Mouse (Mus musculus): ENCODE results near the gene Mff. TPM values are rescaled to one million over a fixed set of nuclear protein-coding genes. Genes with fewer than 3 reads are reported as not detected.

The Mff gene
- polyA plus RNA-seq, 1 experiment from 2014 or later = 214 TPM

DNA sequence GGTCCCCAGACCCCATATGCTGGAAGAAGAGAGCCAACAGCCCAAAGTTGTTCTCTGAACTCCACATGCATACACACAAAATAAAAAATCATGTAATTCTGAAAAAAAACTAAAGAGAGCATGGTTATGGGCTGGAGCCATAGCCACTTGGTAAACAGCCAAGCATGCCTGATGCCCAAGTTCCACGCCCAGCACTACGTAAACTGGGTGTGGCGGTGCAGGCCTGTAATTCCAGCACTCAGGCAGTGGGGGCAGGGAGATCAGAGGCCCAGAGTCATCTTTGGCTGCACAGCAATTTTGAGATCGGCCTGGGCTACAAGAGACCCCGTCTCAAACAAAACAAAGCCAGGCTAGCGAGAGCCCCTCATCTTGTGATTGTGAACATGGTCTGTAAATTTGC lies 60.9 kb downstream of the Mff start:
- Histone ChIP-seq H3K9me3 (ENCODE audit: low read depth, low read length) (no peaks in the 10 kb centered on the region), H3K4me1 (ENCODE audit: insufficient read depth) (peaks cover 6% of the 10 kb centered on the region; the same call in 1 of the 2 replicates), H3K27me3 (ENCODE audit: insufficient read depth, low read length) (no peaks in the 10 kb centered on the region), H3K27ac (ENCODE audit: low read depth) (no peak overlapping the region), H3K36me3 (ENCODE audit: insufficient read depth) (no peaks in the 10 kb centered on the region), H3K9ac (no peak overlapping the region), H3K4me2 (no peak overlapping the region), H3K4me3 (ENCODE audit: low read depth, low read length) (no peak overlapping the region)
- TF ChIP-seq CTCF (IDR thresholded peaks at IDR 0.05; ENCODE audit: low read depth) = no peak
- ATAC-seq (ENCODE audit: insufficient read depth) = no peak
- DNase-seq = no peak
- 57% methylated on average over 6 of the region's 6 CpGs for WGBS

GRCm38 (mm10) chr1:82787414-82787813 lies 62.7 kb downstream of the Mff start:
- Histone ChIP-seq H3K4me1 (ENCODE audit: insufficient read depth) (peaks cover 6% of the 10 kb centered on the region; the same call in 1 of the 2 replicates), H3K9me3 (ENCODE audit: low read depth, low read length) (no peaks in the 10 kb centered on the region), H3K27me3 (ENCODE audit: insufficient read depth, low read length) (no peaks in the 10 kb centered on the region), H3K27ac (ENCODE audit: low read depth) (no peak overlapping the region), H3K36me3 (ENCODE audit: insufficient read depth) (no peaks in the 10 kb centered on the region), H3K9ac (no peak overlapping the region), H3K4me3 (ENCODE audit: low read depth, low read length) (no peak overlapping the region), H3K4me2 (no peak overlapping the region)
- WGBS = 0% methylated on average over 2 of the region's 2 CpGs
- peak; percentile 95 for DNase-seq
- ATAC-seq (ENCODE audit: insufficient read depth) = peak; percentile 96
- peak; percentile 86 for TF ChIP-seq CTCF (IDR thresholded peaks at IDR 0.05; ENCODE audit: low read depth)

- TF ChIP-seq CTCF (IDR thresholded peaks at IDR 0.05; ENCODE audit: low read depth) = no peak
- H3K9ac ChIP-seq = no peak overlapping the region
- WGBS = 73% methylated on average over 7 of the region's 7 CpGs
- no peaks in the 10 kb centered on the region for H3K9me3 ChIP-seq (ENCODE audit: low read depth, low read length)
- H3K4me2 ChIP-seq = no peak overlapping the region
- DNase-seq (no peak), ATAC-seq (ENCODE audit: insufficient read depth) (no peak)
- no peak overlapping the region for H3K4me3 ChIP-seq (ENCODE audit: low read depth, low read length)
- H3K27ac ChIP-seq (ENCODE audit: low read depth) = no peak overlapping the region
- peaks cover 6% of the 10 kb centered on the region; the same call in 1 of the 2 replicates for H3K4me1 ChIP-seq (ENCODE audit: insufficient read depth)
- no peaks in the 10 kb centered on the region for H3K36me3 ChIP-seq (ENCODE audit: insufficient read depth)
- H3K27me3 ChIP-seq (ENCODE audit: insufficient read depth, low read length) = no peaks in the 10 kb centered on the region
These were observed 63.4 kb downstream of the Mff start for GRCm38 (mm10) chr1:82788070-82788469.

GRCm38 (mm10) chr1:82791105-82791504 lies 66.4 kb downstream of the Mff start:
- H3K4me1 ChIP-seq (ENCODE audit: insufficient read depth) = peaks cover 6% of the 10 kb centered on the region; the same call in 1 of the 2 replicates
- H3K9ac ChIP-seq = no peak overlapping the region
- no peak overlapping the region for H3K4me2 ChIP-seq
- ATAC-seq (ENCODE audit: insufficient read depth) = no peak
- H3K9me3 ChIP-seq (ENCODE audit: low read depth, low read length) = no peaks in the 10 kb centered on the region
- no peaks in the 10 kb centered on the region for H3K27me3 ChIP-seq (ENCODE audit: insufficient read depth, low read length)
- no peak overlapping the region for H3K27ac ChIP-seq (ENCODE audit: low read depth)
- H3K36me3 ChIP-seq (ENCODE audit: insufficient read depth) = no peaks in the 10 kb centered on the region
- no peak for DNase-seq
- WGBS = 63% methylated on average over 11 of the region's 11 CpGs
- no peak overlapping the region for H3K4me3 ChIP-seq (ENCODE audit: low read depth, low read length)
- no peak for TF ChIP-seq CTCF (IDR thresholded peaks at IDR 0.05; ENCODE audit: low read depth)

DNA sequence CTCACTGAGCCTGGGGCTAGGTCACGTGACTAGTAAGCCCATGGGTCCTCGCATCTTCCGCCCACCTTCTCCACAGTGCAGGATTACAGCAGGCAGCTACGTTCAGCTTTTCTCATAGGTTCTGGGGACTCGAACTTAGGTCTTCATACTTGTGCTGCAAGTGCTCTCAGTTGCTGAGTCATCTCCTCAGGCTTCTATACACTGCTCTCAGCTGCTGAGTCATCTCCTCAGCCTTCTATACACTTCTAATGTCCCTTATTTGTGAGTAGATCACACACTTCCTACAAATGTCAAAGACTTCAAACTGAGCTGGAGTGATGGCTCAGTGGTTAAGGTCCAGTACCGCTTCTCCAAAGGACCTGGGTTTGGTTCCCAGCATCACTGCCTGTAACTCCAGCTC lies 67.5 kb downstream of the Mff start:
- Histone ChIP-seq H3K4me3 (ENCODE audit: low read depth, low read length) (no peak overlapping the region), H3K9ac (no peak overlapping the region), H3K4me2 (no peak overlapping the region), H3K9me3 (ENCODE audit: low read depth, low read length) (no peaks in the 10 kb centered on the region), H3K36me3 (ENCODE audit: insufficient read depth) (no peaks in the 10 kb centered on the region), H3K4me1 (ENCODE audit: insufficient read depth) (peaks cover 6% of the 10 kb centered on the region; the same call in 1 of the 2 replicates), H3K27me3 (ENCODE audit: insufficient read depth, low read length) (no peaks in the 10 kb centered on the region), H3K27ac (ENCODE audit: low read depth) (no peak overlapping the region)
- DNase-seq (no peak), ATAC-seq (ENCODE audit: insufficient read depth) (no peak)
- TF ChIP-seq CTCF (IDR thresholded peaks at IDR 0.05; ENCODE audit: low read depth) = no peak
- WGBS = 88% methylated on average over 6 of the region's 6 CpGs

DNA sequence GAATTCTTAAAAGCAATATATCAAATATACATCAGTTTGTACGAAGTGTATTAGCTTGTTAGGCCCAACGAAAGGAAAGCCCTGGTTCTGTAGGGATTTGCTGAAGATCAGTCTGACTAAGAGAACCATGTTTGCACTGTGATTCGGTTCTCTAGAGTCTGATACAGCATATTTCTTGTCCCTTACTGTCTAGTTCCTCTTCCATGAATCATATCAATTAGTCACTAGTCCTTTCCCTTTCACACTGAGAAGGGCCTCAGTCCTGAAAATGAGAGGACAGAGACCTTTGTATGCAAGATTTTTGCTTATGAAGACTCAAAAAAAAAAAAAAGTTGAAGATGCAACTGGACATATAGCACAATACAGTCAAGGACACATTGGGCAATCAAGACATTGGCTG lies 68.4 kb downstream of the Mff start:
- WGBS = 67% methylated on average over 3 of the region's 3 CpGs
- H3K27me3 ChIP-seq (ENCODE audit: insufficient read depth, low read length) = no peaks in the 10 kb centered on the region
- no peak overlapping the region for H3K4me2 ChIP-seq
- no peak overlapping the region for H3K9ac ChIP-seq
- no peaks in the 10 kb centered on the region for H3K4me1 ChIP-seq (ENCODE audit: insufficient read depth)
- TF ChIP-seq CTCF (IDR thresholded peaks at IDR 0.05; ENCODE audit: low read depth) = no peak
- no peak overlapping the region for H3K4me3 ChIP-seq (ENCODE audit: low read depth, low read length)
- H3K36me3 ChIP-seq (ENCODE audit: insufficient read depth) = no peaks in the 10 kb centered on the region
- DNase-seq (no peak), ATAC-seq (ENCODE audit: insufficient read depth) (no peak)
- H3K27ac ChIP-seq (ENCODE audit: low read depth) = no peak overlapping the region
- H3K9me3 ChIP-seq (ENCODE audit: low read depth, low read length) = no peaks in the 10 kb centered on the region

DNA sequence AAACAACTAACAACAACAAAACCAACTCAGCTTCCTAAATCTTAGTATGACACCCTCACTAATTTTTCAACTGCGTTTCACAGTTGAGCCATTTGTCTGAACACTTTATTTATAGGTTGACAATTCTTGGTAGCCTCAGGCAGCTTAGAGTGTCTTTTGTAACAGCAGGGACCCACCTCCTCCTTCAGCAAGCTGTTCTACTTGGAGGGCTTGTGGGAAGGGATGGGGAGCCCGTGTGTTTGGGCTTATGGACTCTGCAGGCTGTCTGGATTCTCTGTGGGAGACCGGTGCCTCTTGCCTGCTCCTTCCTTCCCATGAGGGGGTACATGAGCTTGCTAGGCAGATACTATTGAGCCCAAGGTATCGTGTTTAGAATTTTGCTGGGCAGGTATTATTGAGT lies 69.3 kb downstream of the Mff start:
- Histone ChIP-seq H3K4me1 (ENCODE audit: insufficient read depth) (no peaks in the 10 kb centered on the region), H3K9me3 (ENCODE audit: low read depth, low read length) (no peaks in the 10 kb centered on the region), H3K9ac (no peak overlapping the region), H3K4me2 (no peak overlapping the region), H3K27ac (ENCODE audit: low read depth) (no peak overlapping the region), H3K36me3 (ENCODE audit: insufficient read depth) (no peaks in the 10 kb centered on the region), H3K4me3 (ENCODE audit: low read depth, low read length) (no peak overlapping the region), H3K27me3 (ENCODE audit: insufficient read depth, low read length) (no peaks in the 10 kb centered on the region)
- TF ChIP-seq CTCF (IDR thresholded peaks at IDR 0.05; ENCODE audit: low read depth) = no peak
- WGBS = 63% methylated on average over 4 of the region's 4 CpGs
- DNase-seq (no peak), ATAC-seq (ENCODE audit: insufficient read depth) (no peak)

GRCm38 (mm10) chr1:82795211-82795610 lies 70.5 kb downstream of the Mff start:
- ATAC-seq (ENCODE audit: insufficient read depth) = no peak

More at GRCm38 (mm10) chr1:82795211-82795610, 70.5 kb downstream of the Mff start:
- H3K27me3 ChIP-seq (ENCODE audit: insufficient read depth, low read length) = no peaks in the 10 kb centered on the region
- no peaks in the 10 kb centered on the region for H3K9me3 ChIP-seq (ENCODE audit: low read depth, low read length)
- no peak overlapping the region for H3K4me3 ChIP-seq (ENCODE audit: low read depth, low read length)
- no peaks in the 10 kb centered on the region for H3K4me1 ChIP-seq (ENCODE audit: insufficient read depth)
- WGBS = 78% methylated on average over 2 of the region's 2 CpGs
- TF ChIP-seq CTCF (IDR thresholded peaks at IDR 0.05; ENCODE audit: low read depth) = no peak
- H3K4me2 ChIP-seq = no peak overlapping the region
- 0 out of 2 replicates have a peak overlapping the region, but pooled peaks have one; percentile 42 for H3K27ac ChIP-seq (ENCODE audit: low read depth)
- no peak for DNase-seq
- H3K9ac ChIP-seq = no peak overlapping the region
- no peaks in the 10 kb centered on the region for H3K36me3 ChIP-seq (ENCODE audit: insufficient read depth)
